Mouse (Mus musculus) left cerebral cortex, postnatal 36 days (tissue): ENCODE data around the gene Sema4b. TPM values are rescaled to one million over a fixed set of nuclear protein-coding genes. Genes with fewer than 3 reads are reported as not detected.

Experiments used
- DNase-seq, 2 experiments: peaks; one replicate each; pipeline ENCODE4 v3.0.0; 2021 to 2022; ENCODE audit warnings: low spot score in 2 of 2, mixed read lengths in 1 of 2
- intact Hi-C: fragments of 180-260 bp; cut with DNase I; formaldehyde crosslinking; loops from one replicate; pipeline ENCODE4 v1.15.1; 2025
- total RNA-seq, 2 experiments: library from RNA; stranded (reverse); gene quantifications; 2 replicates each; pipeline ENCODE4 v1.2.3; 2021

Gene Sema4b
- total RNA-seq, 2 experiments from 2014 or later, result 16.9 to 19.1 TPM

GRCm38 (mm10) chr7:80193941-80194739, 7.5 kb downstream of the Sema4b start:
- intact Hi-C loops, result no loop called here
- no peak for DNase-seq

GRCm38 (mm10) chr7:80195146-80195545, 8.5 kb downstream of the Sema4b start:
- intact Hi-C loops, result loop anchor here (5.0 kb wide), 1 partner anchor 53 kb away; no protein-coding TSS in a partner anchor
- no peak for DNase-seq

GRCm38 (mm10) chr7:80195576-80196263, 9.1 kb downstream of the Sema4b start:
- DNase-seq, result no peak
- intact Hi-C loops, result loop anchor here (5.0 kb wide), 1 partner anchor 53 kb away; no protein-coding TSS in a partner anchor

- no peak for DNase-seq
- intact Hi-C loops, result loop anchor here (5.0 kb wide), 1 partner anchor 55 kb away; no protein-coding TSS in a partner anchor
Measured at GRCm38 (mm10) chr7:80197371-80197770, 10.7 kb downstream of the Sema4b start.

DNA sequence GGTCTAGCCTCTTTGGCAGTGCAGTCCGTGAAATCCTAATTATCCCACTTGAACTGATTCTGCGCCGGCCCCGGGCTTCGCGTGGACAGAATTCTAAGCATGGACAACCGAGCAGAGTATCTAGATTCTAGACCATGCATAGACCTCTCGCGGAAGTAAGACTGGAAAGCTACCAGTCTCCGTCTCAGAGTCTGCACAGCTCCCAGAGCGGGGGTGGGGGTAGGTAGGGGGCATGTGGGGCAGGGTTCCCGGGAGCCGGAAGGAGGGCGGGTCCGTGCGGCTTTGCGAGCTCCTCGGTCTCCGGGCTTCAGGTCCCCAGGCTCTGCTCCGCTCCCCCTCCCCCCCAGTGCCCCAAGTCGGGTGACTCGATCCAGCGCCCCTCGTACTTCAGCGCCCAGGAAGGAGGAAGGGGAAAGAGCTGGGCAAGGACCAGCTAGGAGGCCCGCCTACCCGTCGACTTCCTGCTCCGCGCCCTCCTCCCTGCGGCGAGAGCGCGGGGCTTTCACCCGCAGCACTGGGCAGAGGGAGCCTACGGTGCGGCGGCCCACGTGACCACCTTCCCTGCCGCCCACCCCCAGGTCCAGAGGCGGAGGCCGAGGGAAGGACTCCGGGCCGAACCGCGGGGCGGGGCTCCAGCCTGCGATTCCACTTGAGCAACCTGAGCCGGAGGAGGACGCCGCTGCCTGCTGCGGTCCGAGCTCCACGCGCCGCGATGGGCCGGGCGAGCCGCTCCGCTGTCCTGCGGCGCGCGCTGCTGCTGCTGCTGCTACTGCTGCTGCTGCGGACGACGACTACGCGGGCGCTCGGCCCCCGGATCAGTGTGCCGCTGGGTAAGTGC, 11.5 kb downstream of the Sema4b start:
- peak; percentile 83 to 86 for DNase-seq
- intact Hi-C loops, result loop anchor here (5.0 kb wide), 1 partner anchor 56 kb away; no protein-coding TSS in a partner anchor

- no peak for DNase-seq
- intact Hi-C loops, result loop anchor here (5.0 kb wide), 1 partner anchor 57 kb away; no protein-coding TSS in a partner anchor
Measured at GRCm38 (mm10) chr7:80198863-80199262, 12.2 kb downstream of the Sema4b start.

DNA sequence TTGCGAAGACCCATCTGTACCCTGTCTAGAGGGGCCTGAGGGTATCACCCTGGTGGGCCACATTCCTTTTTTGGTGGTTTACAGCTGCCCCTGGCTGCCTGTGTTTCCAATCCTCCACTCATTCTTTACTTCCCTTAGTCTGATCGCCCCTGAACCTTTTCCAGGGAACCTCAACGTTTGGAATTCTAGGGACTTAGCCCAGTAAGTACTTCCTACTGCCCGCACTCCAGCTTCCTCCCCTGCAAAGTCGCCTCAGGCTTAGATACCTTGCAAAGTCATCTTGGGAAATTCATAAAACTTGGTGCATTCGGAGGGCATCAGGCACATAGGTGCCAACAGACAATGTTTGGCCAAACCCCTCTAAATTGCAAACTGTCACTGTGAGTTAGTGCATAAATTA, 12.6 kb downstream of the Sema4b start:
- intact Hi-C loops, result loop anchor here (5.0 kb wide), 1 partner anchor 57 kb away; no protein-coding TSS in a partner anchor
- DNase-seq, result no peak

GRCm38 (mm10) chr7:80199851-80200587, 13.4 kb downstream of the Sema4b start:
- intact Hi-C loops, result loop anchor here (5.0 kb wide), 1 partner anchor 58 kb away; no protein-coding TSS in a partner anchor
- no peak for DNase-seq

GRCm38 (mm10) chr7:80200588-80200945, 13.9 kb downstream of the Sema4b start:
- no peak for DNase-seq
- intact Hi-C loops, result no loop called here

GRCm38 (mm10) chr7:80200963-80201539, 14.4 kb downstream of the Sema4b start:
- intact Hi-C loops, result no loop called here
- no peak for DNase-seq

- intact Hi-C loops, result no loop called here
Measured at GRCm38 (mm10) chr7:80201888-80202540, 15.4 kb downstream of the Sema4b start.

GRCm38 (mm10) chr7:80202961-80203360, 16.3 kb downstream of the Sema4b start:
- DNase-seq, result no peak
- intact Hi-C loops, result no loop called here

More at GRCm38 (mm10) chr7:80201888-80202540, 15.4 kb downstream of the Sema4b start:
- DNase-seq, result no peak

- DNase-seq, result no peak
- intact Hi-C loops, result no loop called here
Measured at GRCm38 (mm10) chr7:80203638-80204096, 17.0 kb downstream of the Sema4b start.

DNA sequence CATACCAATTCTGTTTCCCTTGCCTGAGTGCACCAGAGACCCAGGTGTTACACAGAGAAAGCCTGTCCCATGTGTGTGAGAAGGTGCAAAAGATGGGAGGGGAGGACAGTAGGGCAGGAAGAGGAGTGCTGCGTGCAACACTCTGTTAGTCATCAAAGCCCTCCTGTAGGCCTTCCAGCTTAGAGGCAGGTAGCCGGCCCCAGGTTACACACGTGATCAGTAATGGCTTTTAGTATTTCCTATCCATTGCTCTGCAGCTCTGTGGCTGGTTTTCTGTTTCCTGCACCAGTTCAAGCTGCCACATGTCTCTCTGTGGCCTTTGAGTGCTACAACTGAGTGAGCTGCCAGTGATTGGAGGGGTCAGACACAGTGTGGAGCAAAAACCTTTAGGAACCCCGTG, 17.7 kb downstream of the Sema4b start:
- no peak for DNase-seq
- intact Hi-C loops, result no loop called here

DNA sequence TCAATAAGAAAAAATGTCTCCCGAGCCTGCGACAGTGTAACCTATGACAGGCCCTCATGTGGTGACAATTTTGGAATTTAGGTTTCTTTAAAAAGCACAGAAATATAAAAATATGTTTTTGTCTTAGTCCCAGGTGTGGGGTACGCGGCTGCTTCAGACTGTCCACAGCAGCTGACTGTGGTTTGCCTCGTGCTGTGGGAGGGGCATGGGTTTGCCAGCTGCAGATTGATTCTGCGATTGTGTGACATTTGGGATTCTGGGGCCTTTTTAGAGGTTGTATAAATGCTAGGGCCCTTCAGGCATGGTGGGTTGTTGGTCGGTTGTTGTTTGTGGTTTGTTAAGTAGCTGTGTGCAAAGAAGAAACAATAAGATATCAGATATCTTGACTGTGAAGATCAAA, 18.3 kb downstream of the Sema4b start:
- DNase-seq, result no peak
- intact Hi-C loops, result no loop called here

DNA sequence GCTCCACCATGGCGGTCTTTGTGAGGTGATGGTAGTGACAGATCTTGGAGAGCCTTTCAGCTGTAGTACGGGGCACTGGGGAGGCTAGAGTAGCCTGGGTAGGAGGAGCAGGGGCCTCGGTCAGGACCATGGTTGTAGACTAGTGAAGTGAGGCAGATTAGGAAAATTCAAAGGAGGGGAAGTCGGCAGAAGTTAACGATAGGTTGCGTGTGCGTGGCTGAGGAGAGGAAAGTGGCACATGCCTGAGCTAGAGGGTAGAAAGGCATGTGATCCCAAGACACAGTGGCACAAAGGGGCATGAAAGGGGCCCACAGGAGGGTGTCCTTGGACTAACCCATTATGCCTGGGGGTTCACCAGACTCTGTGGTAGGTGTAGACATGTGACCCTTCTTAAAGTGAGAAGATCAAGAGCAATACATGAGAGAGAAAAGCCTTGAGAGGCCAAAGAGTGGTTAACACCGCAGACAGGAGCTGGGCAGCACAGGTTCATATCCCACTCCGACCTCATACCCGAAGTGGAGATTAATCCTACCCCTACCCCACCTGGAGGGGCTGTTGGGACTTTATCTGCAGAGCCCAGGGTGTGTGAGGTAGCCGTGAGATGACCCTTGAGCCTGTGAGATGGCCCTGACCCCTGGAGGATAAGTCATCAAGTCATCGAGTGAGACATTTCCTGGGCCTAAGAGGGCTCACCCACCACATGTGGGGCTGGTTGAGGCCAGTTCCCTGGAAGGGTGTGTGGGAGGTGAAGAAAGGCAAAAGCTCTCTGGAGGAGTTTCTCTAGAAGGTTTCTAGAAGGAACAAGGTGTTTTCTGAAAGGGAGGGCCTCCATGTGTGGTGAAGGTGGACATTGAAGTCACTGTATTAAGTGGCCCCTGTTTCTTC, 19.3 kb downstream of the Sema4b start:
- intact Hi-C loops, result no loop called here

DNA sequence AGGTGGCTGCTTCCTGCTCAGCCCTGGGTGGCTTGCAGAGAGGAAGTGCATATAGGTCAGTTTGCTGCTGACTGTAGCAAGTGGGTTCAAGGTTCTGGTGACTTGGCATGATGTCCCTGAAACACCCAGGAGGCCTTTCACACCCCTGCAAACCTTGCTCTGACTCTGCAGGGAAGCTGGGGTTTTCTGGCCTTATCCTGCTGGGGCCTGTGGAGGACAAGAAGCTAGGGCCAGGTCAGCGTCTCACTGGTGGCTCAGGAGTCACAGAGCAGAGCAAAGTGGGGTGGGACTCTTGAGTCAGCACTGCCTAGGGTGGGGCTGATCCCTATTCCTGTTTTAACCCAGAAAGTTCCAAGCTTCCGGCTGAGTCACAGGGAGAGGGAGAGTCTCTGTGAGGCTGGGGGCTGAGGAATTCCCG, 20.7 kb downstream of the Sema4b start:
- DNase-seq, result no peak
- intact Hi-C loops, result no loop called here

More for the DNA sequence above, 19.3 kb downstream of the Sema4b start:
- no peak for DNase-seq
